Mouse (Mus musculus): ENCODE measurements around the gene Gm36210. TPM values are rescaled to one million over a fixed set of nuclear protein-coding genes. Genes with fewer than 3 reads are reported as not detected.

The Gm36210 gene
- total RNA-seq (2021) = under 1 TPM; 0.41 to 0.44 TPM
- long read RNA-seq, experiment 1 = 0 reads
- long read RNA-seq, experiment 2, partial matches to known transcripts = 0 of 1 reads
- long read RNA-seq, experiment 2, other reads (novel, unspliced or antisense) = 1 of 1 reads

DNA sequence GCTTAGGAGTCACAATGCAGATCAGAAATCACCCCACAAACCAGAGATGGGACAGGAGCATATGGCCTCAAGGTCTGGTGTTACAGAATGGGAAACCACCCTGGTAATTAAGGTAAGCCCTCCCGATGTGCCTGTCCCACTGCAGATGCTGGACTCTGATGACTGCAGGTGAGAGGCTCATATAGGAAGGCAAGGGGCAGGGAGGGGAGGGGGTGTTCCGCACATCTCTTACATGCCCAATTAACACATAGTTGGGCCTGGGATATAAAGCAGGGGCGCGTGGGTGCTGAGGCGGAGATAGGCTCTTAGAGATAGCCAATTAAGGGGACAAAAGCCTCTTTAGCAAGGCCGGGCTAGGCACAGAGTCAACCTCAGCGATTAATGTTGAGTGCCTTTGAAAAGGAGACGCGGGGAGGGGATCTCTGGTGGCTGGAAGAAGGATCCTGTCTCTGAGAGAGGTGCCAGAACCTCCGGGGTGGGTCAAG, at the start of gene Gm36210:
Gm36210 (minus strand) TSS at position 51 of the 485 bp plus-strand sequence.
- no peak for DNase-seq (ENCODE audit: low spot score in 2 of 2)

DNA sequence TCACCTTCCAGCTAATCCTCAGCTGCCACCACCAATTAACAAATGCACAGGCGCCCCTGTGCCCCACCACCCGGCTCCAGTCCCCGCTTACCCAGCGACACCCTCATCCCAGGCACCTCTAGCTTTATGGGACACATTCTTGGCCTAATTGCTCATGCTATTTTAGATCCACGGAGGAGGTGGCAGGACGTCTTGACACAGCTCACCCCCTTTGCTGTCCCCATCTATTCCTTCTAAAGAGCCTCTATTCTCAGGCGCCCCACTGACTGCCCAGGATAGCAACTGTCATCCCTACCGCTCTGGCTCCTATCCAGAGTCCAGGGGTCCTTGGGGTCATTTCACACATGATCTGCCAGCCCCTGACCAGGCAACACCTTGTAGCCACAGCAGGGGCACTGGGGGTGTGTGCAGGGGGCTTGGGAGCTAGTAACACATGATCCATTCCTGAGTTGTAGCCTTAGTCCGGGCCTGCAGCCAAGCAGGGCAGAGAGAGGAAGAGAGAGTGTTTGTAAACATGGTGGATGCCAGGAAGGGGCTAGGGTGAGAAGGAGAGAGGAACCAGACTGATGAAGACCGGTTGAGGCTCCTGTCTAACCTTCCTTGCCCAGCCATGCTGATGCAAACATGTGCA, 47.6 kb upstream of the Gm36210 start:
- no peak for DNase-seq (ENCODE audit: low spot score in 2 of 2)

DNA sequence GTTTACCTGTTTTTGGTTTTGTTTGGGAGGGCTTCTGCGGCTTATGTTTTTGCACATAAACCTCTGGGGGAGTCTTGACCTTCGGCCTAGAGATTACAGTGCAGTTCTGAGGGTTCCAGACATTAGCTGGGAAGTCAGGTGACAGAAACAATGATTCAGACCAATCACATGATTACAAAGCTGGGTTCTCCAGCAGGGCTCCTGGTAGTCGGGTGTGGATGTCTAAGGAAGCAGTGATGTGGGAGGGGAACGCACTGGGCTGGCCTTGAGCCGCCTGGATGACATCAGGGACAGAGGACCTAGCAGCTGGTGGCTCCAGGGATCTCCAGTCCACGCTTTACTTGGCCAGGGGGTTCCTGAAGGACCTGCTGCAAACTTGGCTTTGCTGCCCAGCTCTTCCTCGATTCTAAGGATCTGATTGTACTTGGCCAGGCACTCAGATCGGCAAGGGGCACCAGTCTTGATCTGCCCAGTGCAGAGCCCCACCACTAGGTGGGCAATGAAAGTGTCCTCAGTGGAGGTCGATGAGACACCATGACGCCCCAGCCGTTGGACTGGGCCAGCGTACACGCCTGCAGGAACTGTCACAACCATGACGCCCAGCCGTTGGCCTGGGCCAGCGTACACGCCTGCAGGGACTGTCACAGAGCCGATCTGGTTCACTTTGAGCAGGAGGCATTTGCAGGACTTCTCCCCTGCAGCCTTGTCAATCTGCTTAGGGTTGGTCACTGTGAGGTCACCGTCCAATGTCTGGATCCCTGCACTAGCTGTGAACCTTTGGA, 44.4 kb upstream of the Gm36210 start:
- no peak for DNase-seq (ENCODE audit: low spot score in 2 of 2)

DNA sequence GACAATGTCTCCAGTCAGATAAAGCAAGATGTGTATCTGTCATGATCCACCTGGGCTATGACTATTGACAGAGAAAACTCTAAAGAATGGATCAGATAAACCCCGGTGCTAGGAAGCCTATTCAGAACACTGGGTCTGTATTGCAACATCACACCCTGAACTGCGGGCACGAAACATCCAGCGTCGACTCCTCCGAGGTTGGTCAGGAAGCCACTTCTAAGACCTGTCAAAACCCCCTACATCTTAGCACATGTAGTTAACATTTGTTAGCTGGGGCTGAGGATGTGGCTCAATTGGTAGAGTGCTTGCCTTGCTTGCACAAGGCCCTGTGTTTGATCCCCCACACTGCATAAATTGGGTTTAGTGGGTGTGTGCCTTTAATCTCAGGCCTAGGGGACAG, 42.1 kb upstream of the Gm36210 start:
- DNase-seq (ENCODE audit: low spot score in 2 of 2) = no peak

DNA sequence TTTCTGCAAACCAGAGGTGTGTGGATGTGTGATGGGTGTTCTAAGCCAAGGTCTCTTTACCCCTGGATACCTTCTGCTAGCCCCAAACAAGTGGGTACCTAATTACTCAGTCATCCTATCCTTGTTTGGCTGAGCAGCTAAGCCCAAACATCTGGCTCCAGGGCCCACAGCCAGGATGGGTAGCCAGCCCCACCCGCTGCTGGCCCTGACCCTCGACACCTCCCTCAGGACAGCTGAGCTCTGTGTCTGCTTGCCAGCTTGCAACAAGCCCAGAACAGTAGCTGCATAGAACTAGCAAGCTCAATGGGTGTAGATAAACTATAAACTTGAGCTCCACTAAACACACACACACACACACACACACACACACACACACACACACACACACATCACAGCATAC, 41.5 kb upstream of the Gm36210 start:
- DNase-seq (ENCODE audit: low spot score in 2 of 2) = no peak

DNA sequence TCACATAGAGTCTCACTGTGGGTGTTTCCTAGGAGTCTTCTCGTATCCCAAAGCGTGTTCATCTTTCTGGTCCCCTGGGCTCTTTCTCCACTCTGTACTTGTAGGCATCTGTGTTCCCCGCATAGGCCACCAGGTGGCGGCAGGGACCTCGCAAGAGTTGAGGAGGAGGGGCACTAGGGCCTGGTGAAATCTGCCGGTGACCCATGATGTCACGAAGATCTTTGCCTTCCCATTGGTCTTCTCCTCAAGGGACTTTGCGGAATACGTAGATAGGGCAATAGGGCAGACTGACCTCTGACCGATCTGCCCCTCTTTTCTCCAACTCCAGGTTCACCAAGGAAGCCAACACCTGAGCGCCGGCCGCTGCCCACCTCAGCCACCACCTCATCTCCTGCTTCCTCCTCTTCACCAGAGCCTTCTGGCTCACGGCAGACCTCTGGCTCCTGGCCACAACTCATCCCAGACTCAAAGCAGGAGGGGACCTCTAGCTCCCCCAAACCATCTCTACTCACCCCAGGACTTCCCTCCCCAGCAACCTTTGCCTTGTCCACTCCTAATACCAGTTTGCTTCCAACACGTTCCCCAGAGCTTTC, 37.0 kb upstream of the Gm36210 start:
- peak; percentile 91 to 93 for DNase-seq (ENCODE audit: low spot score in 2 of 2)

DNA sequence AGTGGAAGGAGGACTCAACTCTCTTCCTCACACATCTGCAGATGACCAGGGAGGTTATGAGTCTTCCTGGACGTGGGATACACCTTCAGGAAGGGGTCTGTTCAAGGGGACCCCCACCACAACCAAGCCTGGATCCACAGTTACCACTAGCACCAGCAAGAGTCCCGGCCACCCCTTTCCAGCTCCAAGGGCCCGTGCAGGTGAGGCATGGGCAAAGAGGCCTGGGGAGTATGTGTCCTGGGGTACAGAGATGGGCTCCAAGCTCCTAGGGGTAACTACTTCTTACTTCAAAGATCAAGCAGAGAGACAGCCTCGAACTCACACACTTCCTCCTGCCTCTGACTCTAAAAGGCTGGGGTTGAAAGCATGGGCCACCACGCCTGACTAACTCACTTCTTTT, 36.4 kb upstream of the Gm36210 start:
- no peak for DNase-seq (ENCODE audit: low spot score in 2 of 2)

DNA sequence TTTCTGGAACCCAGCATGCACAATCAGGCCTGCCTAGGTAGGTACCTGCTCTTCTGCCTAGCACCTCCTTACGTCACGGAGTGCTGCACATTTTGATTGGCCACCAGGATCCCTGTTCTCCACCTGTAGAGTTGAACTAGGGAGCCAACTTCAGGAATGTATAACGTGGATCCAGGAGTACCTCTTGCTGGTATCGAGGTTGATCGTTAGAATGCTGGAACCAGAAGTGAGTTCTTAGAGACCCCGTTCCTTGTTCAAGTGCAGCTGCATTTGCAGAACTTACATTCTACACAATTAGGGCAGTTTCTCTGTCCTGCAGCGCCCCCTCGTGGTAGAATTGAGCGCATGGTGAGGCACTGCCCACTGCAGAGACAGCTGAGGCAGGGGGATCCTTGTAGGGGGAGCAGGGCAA, 33.8 kb upstream of the Gm36210 start:
- DNase-seq (ENCODE audit: low spot score in 2 of 2) = peak; percentile 71 to 86

DNA sequence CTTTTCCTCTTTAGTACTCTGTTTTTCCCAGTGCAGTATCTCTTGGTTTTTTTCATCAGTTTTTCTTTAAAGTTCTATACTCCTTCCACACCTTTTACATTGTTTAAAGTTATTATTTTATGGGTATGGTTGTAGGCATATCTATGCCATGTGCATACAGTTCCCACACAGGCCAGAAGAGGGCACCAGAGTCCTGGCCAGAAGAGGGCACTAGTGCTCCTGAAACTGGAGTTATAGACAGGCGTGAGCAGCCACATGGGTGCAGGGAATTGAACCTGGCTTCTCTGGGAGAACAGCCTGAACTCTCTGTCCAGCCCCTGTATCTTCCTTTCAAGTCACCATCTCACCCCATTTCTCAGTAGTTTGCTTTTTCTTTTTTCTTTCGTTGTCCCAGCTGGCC, 32.1 kb upstream of the Gm36210 start:
- DNase-seq (ENCODE audit: low spot score in 2 of 2) = peak in 1 of 2 experiments; percentile 51

DNA sequence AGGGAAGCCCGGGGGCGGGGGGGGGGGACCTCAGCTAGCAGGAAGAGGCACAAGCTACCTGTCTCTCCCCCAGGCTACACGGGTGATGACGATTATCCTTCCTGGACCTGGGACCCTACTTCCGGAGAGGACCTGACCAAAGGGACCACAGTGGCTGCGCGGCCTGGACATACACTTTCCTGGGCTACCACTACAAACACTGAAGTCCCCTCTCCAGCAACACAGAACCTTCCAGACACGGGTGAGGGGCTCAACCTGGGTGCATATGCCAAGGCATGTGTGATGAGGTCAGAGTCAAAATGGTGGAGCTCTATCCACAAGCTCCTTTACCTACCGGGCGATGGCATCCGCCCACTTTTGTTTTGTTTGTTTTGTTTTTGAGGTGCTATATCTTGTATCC, 31.1 kb upstream of the Gm36210 start:
- DNase-seq (ENCODE audit: low spot score in 2 of 2) = no peak

DNA sequence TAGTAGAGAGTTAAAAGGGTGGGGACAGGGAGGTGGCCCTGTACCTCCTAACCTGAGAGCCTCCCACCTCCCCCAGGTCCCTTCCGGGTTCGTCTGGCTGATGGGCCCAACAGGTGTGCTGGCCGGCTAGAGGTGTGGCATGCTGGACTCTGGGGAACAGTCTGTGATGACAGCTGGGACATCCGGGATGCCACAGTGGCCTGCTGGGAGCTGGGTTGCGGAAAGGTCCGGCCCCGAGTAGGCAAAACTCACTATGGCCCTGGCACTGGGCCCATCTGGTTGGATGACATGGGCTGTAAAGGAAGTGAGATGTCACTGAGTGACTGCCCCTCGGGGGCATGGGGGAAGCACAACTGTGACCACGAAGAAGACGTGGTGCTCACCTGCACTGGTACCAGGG, 30.5 kb upstream of the Gm36210 start:
- DNase-seq (ENCODE audit: low spot score in 2 of 2) = no peak

DNA sequence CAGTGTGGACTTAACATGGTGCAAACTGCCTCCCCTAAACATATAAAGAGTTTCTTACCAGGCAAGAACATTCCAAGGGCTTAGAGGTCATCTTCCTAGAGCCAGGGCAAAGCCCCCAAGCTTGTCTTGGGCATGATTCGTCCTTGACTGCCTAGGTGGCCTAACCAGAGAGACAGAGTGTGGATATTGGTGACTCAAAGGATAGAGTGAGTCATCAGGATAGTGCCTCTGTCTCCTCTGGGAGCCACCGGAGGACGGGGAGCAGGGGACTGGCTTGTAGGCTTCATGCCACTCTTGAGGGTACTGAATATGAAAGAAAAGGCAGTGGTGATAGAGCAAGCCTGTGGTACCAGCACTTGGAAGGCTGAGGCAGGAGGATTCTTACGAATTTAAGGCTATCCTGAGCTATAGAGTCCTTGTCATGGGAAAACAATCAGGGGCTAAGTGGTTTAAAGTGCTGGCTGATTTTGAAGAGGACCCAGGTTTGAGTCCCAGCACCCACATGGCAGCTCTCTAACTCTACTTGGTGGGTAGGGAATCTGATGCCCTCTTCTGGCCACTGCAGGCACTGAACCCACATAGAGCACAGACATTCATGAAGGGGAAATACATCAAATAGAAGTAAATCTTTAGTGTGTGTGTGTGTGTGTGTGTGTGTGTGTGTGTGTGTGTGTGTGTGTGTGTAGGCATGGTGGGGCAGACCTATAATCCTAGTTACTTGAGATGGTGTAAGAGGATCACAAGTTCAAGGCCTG, 28.0 kb upstream of the Gm36210 start:
- no peak for DNase-seq (ENCODE audit: low spot score in 2 of 2)

DNA sequence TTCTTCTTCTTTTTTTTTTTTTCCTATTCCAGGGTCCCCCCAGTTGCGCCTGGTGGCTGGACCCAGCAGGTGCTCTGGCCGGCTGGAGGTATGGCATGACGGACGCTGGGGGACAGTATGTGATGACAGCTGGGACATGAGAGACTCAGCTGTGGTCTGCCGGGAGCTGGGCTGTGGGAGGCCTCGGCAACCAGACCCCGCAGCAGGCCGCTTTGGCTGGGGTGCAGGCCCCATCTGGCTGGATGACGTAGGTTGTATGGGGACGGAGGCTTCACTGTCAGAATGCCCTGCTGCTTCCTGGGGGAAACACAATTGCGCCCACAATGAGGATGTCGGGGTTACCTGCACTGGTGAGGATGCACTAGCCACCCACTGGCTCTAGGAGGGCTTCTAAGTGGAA, 26.8 kb upstream of the Gm36210 start:
- DNase-seq (ENCODE audit: low spot score in 2 of 2) = no peak

DNA sequence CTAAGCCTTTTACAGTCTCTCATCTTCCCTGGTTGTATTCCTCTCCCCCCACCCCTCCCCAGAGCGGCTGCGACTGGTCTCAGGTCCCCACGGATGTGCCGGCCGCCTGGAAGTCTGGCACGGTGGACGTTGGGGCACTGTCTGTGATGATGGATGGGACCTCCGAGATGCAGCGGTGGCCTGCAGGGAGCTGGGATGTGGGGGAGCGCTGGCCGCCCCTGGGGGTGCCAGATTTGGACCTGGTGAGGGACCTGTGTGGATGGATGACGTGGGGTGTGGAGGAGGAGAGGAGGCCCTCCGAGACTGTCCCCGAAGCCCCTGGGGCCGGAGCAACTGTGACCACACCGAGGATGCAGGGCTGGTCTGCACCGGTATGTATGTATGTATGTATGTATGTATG, 22.0 kb upstream of the Gm36210 start:
- no peak for DNase-seq (ENCODE audit: low spot score in 2 of 2)

DNA sequence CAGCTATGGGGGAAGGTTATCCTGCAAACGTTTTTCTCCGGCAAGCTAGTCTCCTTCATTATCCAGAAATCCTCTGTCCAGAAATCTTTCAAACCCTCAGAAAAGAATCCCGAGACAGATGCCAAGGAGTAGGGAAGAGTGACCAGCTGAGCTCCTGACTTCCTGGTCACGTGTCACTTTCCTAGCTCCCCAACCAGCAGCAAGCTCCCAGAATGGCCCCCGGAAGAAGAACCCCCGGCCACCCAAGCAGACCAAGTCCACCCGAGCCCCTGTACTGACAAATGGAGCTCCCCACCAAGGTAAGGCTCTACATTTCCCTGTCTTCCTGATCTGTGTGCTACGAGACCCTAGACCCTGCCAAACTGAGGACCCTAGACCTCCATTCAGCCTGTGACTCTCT, 21.4 kb upstream of the Gm36210 start:
- DNase-seq (ENCODE audit: low spot score in 2 of 2) = no peak

DNA sequence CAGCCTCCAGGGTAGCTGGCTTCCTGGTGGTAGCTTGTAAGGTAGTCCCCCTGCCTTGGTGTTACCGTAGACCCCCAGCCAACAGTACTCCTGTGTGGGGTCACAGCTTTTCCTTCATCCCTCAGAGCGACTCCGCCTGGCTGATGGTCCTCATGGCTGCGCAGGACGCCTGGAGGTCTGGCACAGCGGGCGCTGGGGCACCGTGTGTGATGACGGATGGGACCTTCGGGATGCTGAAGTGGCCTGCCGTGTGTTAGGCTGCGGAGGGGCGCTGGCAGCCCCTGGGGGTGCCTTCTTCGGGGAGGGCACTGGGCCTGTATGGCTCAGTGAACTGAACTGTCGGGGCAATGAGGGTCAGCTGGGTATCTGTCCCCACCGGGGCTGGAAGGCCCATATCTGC, 20.5 kb upstream of the Gm36210 start:
- DNase-seq (ENCODE audit: low spot score in 2 of 2) = no peak

DNA sequence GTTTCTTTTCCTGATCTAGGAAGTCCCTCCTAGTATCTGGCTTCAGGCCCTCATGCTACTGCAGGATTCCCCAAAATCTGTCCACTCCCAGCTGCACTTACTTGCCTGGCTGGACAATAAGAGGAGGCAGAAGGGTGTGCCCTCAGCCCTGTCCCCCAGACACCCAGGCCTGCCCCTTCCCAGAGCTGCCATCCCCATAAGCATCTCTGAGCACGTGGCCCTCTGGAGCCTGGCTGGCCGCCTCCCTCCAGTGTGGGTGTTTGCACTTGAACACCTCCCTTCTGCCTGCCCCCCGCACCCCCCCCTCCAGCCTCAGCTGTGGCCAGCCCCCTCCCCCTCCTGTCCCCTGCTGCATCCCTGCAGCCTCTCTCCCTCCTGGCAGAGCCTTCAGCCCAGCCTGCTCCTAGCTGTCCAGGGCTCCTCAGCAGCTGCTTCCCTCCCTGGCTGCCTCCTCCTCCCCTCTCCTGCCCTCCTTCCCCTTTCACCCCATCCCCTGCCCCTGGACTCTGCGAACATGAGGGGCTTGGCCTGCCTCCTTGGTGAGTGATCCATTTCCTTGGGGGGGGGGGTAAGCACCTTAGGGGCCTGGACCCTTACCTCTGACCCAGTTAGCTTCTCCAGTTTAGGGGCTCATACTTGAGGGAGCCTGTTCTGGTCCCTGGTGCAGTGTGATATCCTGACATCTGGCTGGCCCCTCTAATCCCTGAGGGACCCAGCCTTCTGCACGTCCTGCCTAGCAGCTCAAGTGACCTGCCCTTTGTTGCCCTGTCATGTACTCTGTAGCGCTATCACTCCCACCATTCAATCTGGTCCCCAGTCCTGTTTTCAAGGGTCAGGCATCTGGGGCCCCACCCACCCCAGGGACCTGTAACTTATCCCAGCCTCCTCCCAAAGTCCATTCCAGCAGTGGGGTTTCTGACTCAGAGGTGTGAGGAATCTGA, 19.4 kb upstream of the Gm36210 start, which contains the start of gene Ssc5d:
Ssc5d (plus strand) TSS at position 345 of the 941 bp plus-strand sequence.
- no peak for DNase-seq (ENCODE audit: low spot score in 2 of 2)

DNA sequence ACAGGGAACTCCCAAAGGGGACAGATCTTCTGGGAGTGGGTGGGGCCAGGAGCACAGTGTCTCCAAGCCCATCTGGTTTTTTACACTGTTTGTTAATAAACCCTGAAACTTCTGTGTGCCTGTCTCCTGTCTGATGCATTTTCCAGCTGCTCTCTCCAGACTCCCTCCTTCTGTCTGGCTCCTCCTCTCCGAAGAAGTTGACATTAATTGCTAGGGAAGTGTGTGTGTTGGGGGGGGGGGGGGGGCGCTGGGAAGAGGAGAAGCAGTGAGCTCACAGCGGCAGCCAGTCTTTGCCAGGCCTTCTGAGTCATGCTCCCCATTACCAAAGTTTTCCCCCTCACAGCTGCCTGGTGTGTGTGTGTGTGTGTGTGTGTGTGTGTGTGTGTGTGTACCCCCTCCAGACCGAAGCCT, 18.6 kb upstream of the Gm36210 start:
- DNase-seq (ENCODE audit: low spot score in 2 of 2) = peak in 1 of 2 experiments; percentile 59

DNA sequence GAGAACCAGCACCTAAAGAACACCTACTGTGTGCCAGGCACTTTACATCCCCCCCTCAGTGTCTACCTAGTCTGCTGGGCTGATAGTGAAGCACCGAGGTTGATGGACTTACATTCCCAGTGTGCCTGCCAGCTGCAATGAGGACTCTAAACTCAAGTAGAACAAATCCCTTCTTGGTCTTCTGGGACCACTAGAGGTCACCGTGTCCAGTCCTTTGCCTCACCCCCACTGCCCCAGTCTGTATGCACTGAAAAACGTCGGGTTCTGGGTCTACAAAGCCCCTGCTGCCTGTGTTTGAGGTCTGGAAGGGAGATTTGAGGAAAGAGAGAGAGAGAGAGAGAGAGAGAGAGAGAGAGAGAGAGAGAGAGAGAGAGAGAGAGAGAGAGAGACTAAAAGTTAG, 18.2 kb upstream of the Gm36210 start:
- DNase-seq (ENCODE audit: low spot score in 2 of 2) = no peak
